Comparison of ENCODE assay signal across 8 mouse cellular contexts in genomic region chr6:72439355-72440185, GRCm38 (mm10). TPM values are rescaled to one million over a fixed set of nuclear protein-coding genes. Genes with fewer than 3 reads are reported as not detected.
DNase-seq lines count a peak whose midpoint lies in the region; ATAC-seq and TF ChIP-seq lines count a peak whose summit lies in the region.

Mat2a (minus strand) TSS chr6:72439558.

- ATAC-seq in hematopoietic stem cell, adult 5-6 weeks (replicated peaks in 1 of 2; ENCODE audit: insufficient read depth in 1 of 2, low FRiP score in 2 of 2, low TSS enrichment in 1 of 2, low read depth in 1 of 2, poor library complexity in 2 of 2, severe bottlenecking in 2 of 2): peak; percentile 78 to 84
- peak; percentile 92 for ATAC-seq in lung, postnatal 0 days

- peaks cover 13% of the 10 kb centered on the region for H3K4me1 ChIP-seq in lung, postnatal 0 days (ENCODE audit: insufficient read depth, low read depth, low read length)

- DNase-seq in MEL-GATA-1-ER (ENCODE audit: extremely low read depth, low read depth): peak; percentile 90
- DNase-seq in cerebellum, adult 8-10 months: peak; percentile 97
- peak; percentile 91 for DNase-seq in forelimb bud, embryonic 11.5 days (ENCODE audit: low read depth, low spot score)
- peak; percentile 96 for DNase-seq in layer of hippocampus, adult 9-11 months
- peak; percentile 96 for DNase-seq in lung, postnatal 0 days (ENCODE audit: low spot score)
- peak; percentile 93 for DNase-seq in ovary, postnatal 14 days (ENCODE audit: low spot score)
- DNase-seq in thymus, postnatal 14 days: peak; percentile 96

- TF ChIP-seq CTCF in lung, postnatal 0 days (IDR thresholded peaks at IDR 0.05): peak; percentile 85

- H3K36me3 ChIP-seq in lung, postnatal 0 days (ENCODE audit: insufficient read depth, low read length): peaks cover 14% of the 10 kb centered on the region

- TF ChIP-seq EP300 in lung, postnatal 0 days (IDR thresholded peaks at IDR 0.05): 0 out of 2 replicates have a peak, but pooled peaks have one; percentile 3

- 0% methylated on average over 59 of the region's 77 CpGs for WGBS in lung, postnatal 0 days

- H3K27ac ChIP-seq in lung, postnatal 0 days (ENCODE audit: low read length): peak within 1 kb of the TSS; percentile 100

- H3K4me3 ChIP-seq in lung, postnatal 0 days (ENCODE audit: low read depth, low read length): peak within 1 kb of the TSS; percentile 98

- no peaks in the 10 kb centered on the region for H3K9me3 ChIP-seq in lung, postnatal 0 days (ENCODE audit: low read length)

- peak within 1 kb of the TSS; percentile 99 for H3K9ac ChIP-seq in lung, postnatal 0 days (replicated peaks; ENCODE audit: low read depth)

- H3K27me3 ChIP-seq in lung, postnatal 0 days (replicated peaks; ENCODE audit: insufficient read depth, low read length): no peaks in the 10 kb centered on the region

- H3K4me2 ChIP-seq in lung, postnatal 0 days (replicated peaks; ENCODE audit: low read depth, low read length): peak within 1 kb of the TSS; percentile 89

RNA-seq across cellular contexts. Expression of gene Mat2a, which starts in this region (rescaled TPM):
- 168 and 256 TPM in 2 replicates for total RNA-seq in hematopoietic stem cell, adult 5-6 weeks (2017)
- polyA plus RNA-seq in lung, postnatal 0 days (2015; fragmentation: Nextera tagmentation; extraction: Ambion mirVana): 165 and 171 TPM in 2 replicates

Comparison
In these comparisons a context has a peak if more than half of its experiments do, and no peak if none do; other contexts are left out.
1. Peak in every context shown above with its lines: DNase-seq, ATAC-seq, H3K4me3 ChIP-seq and H3K27ac ChIP-seq.